Mouse (Mus musculus): ENCODE data around the gene Nemp1.
A peak's percentile ranks its signal among the peaks of the same experiment; 100 is the strongest.

- TF ChIP-seq POLR2A (IDR thresholded peaks at IDR 0.05; ENCODE audit: borderline replicate concordance, extremely low read depth, low read depth, low read length), result no peak
- peak; percentile 86 for TF ChIP-seq CTCF (IDR thresholded peaks at IDR 0.05; ENCODE audit: insufficient read depth, low read length)
Observed at GRCm38 (mm10) chr10:127677591-127678336, 11.1 kb downstream of the Nemp1 start.

Measured in lung, adult 2 months (tissue).